Mouse (Mus musculus): ENCODE measurements around the gene Olfr373. TPM values are rescaled to one million over a fixed set of nuclear protein-coding genes. Genes with fewer than 3 reads are reported as not detected.
A peak's percentile ranks its signal among the peaks of the same experiment; 100 is the strongest.
"Not testable (repeated sequence)": the region's sequence is repeated elsewhere in the genome, so short reads cannot be mapped to it uniquely, and the experiment has no call there.

Gene Olfr373
- polyA plus RNA-seq, 1 experiment from 2014 or later, result not detected

DNA sequence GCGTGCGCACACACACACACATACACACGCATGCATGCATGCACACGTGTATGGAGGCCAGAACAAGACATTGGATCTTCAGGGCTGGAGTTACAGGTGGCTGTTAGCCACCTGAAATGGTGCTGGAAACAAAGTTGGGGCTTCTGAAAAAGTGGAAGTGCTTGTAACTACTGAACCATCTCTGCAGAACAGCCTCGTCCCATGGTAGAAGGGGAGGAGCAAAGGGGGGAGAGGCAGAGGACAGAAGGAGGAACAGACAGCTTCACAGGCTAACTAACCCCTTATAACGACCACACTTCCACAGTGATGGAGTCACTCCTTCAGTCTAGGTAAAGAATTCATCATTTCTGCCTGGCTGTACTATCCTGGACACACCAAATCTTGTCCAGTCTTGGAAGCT, 27.9 kb downstream of the Olfr373 start:
- WGBS (ENCODE audit: insufficient replicate concordance), result 47% methylated on average over 6 of the region's 6 CpGs
- H3K4me2 ChIP-seq, result no peak overlapping the region

DNA sequence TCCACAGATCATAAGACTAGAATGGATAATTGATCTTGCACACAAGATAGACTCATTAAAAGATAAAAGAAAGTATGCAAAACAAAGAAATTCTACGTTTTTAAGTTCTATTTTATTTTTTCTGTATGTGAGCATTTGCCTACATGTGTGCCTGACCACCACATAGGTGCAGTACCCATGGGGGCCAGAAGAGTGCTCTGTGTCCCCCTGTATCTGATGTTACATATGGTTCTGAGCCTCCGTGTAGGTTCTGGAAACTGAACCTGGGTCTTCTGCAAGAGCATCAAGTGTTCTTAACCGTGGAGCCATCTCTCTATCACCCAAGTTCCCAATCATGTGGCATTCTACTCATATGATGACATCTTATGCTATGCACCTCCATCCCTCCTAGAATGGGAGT, 29.5 kb downstream of the Olfr373 start:
- no peak overlapping the region for H3K4me2 ChIP-seq
- no peak for ATAC-seq (ENCODE audit: insufficient read depth)
- no peaks in the 10 kb centered on the region for H3K27me3 ChIP-seq
- H3K9ac ChIP-seq, result no peak overlapping the region
- H3K4me3 ChIP-seq (replicated peaks), result no peak overlapping the region
- 45% methylated on average over 3 of the region's 3 CpGs for WGBS (ENCODE audit: insufficient replicate concordance)
- H3K4me1 ChIP-seq (replicated peaks), result no peaks in the 10 kb centered on the region
- H3K9me3 ChIP-seq (replicated peaks), result no peaks in the 10 kb centered on the region
- H3K27ac ChIP-seq (replicated peaks), result no peak overlapping the region
- no peaks in the 10 kb centered on the region for H3K36me3 ChIP-seq (replicated peaks)

More for the DNA sequence above, 27.9 kb downstream of the Olfr373 start:
- no peak for ATAC-seq (ENCODE audit: insufficient read depth)
- Histone ChIP-seq H3K27me3 (no peaks in the 10 kb centered on the region), H3K9me3 (replicated peaks) (no peaks in the 10 kb centered on the region), H3K4me1 (replicated peaks) (no peaks in the 10 kb centered on the region), H3K36me3 (replicated peaks) (no peaks in the 10 kb centered on the region), H3K9ac (no peak overlapping the region), H3K27ac (replicated peaks) (no peak overlapping the region), H3K4me3 (replicated peaks) (no peak overlapping the region)

DNA sequence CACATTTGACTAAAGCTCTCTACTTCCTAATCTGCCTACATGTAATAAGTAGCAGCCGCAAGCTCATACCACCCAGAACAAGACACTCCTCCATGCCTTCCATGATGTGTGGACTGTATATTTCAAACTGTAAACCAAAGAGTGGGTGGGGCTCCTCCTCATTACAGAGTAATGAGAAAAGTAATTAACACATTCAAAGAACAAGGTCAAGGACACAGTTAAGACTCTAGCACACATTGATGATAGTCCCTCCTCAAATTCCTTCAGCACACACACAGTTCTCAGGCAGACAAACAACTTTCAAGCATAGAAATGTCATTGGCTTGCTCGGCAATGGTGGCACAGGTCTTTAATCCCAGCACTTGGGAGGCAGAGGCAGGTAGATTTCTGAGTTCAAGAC, 32.2 kb downstream of the Olfr373 start:
- WGBS (ENCODE audit: insufficient replicate concordance), result 63% methylated on average over 2 of the region's 2 CpGs
- Histone ChIP-seq H3K27ac (replicated peaks) (no peak overlapping the region), H3K4me2 (no peak overlapping the region), H3K9me3 (replicated peaks) (no peaks in the 10 kb centered on the region), H3K36me3 (replicated peaks) (no peaks in the 10 kb centered on the region), H3K27me3 (no peaks in the 10 kb centered on the region), H3K9ac (no peak overlapping the region), H3K4me1 (replicated peaks) (no peaks in the 10 kb centered on the region), H3K4me3 (replicated peaks) (no peak overlapping the region)
- no peak for ATAC-seq (ENCODE audit: insufficient read depth)

DNA sequence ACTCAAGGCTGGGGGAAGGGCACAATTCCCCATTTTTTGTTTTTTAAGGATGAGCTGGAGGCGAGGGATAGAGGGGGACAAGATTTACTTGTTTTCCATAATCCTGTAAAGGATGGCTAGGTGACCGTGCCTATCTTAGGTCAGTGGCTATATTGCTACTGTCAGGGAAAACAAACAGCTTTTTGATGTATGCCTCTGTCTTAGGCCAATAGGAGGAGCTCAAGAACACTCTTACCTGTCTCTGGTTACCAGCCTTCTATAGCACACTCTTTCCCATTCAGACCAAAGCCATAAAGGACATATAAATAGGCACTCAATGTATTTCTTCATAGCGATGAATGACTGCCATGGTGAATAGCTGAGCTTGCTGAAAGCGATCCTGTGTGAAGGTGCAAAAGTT, 35.6 kb downstream of the Olfr373 start:
- no peak for ATAC-seq (ENCODE audit: insufficient read depth)

GRCm38 (mm10) chr8:72121486-72121885, 38.5 kb downstream of the Olfr373 start:
- not testable (repeated sequence) for ATAC-seq (ENCODE audit: insufficient read depth); H3K4me1 ChIP-seq (replicated peaks); H3K27ac ChIP-seq (replicated peaks); H3K27me3 ChIP-seq; H3K4me3 ChIP-seq (replicated peaks); H3K4me2 ChIP-seq; H3K9ac ChIP-seq; H3K36me3 ChIP-seq (replicated peaks); H3K9me3 ChIP-seq (replicated peaks)
- WGBS (ENCODE audit: insufficient replicate concordance), result 31% methylated on average over 3 of the region's 3 CpGs

More for the DNA sequence above, 35.6 kb downstream of the Olfr373 start:
- H3K9ac ChIP-seq, result no peak overlapping the region
- no peaks in the 10 kb centered on the region for H3K4me1 ChIP-seq (replicated peaks)
- H3K9me3 ChIP-seq (replicated peaks), result no peaks in the 10 kb centered on the region
- no peak overlapping the region for H3K27ac ChIP-seq (replicated peaks)
- H3K27me3 ChIP-seq, result no peaks in the 10 kb centered on the region
- no peaks in the 10 kb centered on the region for H3K36me3 ChIP-seq (replicated peaks)
- WGBS (ENCODE audit: insufficient replicate concordance), result 36% methylated on average over 4 of the region's 4 CpGs
- no peak overlapping the region for H3K4me3 ChIP-seq (replicated peaks)
- H3K4me2 ChIP-seq, result no peak overlapping the region

GRCm38 (mm10) chr8:72121997-72122396, 39.0 kb downstream of the Olfr373 start:
- Histone ChIP-seq H3K9ac (no peak overlapping the region), H3K27me3 (no peaks in the 10 kb centered on the region), H3K4me3 (replicated peaks) (no peak overlapping the region), H3K9me3 (replicated peaks) (no peaks in the 10 kb centered on the region), H3K4me1 (replicated peaks) (no peaks in the 10 kb centered on the region), H3K27ac (replicated peaks) (no peak overlapping the region), H3K4me2 (no peak overlapping the region), H3K36me3 (replicated peaks) (no peaks in the 10 kb centered on the region)
- WGBS (ENCODE audit: insufficient replicate concordance), result 63% methylated on average over 1 of the region's 1 CpGs
- ATAC-seq (ENCODE audit: insufficient read depth), result no peak

DNA sequence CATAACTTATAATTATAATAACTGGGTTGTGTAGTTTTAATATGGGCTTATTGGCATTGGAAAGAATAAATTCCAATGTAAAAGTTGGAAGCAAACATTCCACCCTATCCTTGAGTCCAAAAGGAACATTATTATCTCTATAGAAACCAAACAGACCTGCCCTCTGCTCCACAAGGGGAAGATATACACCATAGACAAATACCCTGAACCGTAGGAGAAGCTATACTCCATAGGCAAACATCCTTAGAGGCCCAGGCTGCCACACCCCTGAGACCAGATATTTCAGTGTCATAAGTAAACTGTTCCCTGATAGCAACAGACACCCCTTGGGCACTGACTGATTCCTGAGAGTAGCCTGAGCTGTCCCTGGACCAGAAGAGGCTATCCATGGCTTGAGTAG, 44.9 kb downstream of the Olfr373 start:
- no peak overlapping the region for H3K4me2 ChIP-seq
- H3K4me1 ChIP-seq (replicated peaks), result no peaks in the 10 kb centered on the region; the same call in 1 of the 2 replicates
- no peaks in the 10 kb centered on the region for H3K27me3 ChIP-seq
- H3K36me3 ChIP-seq (replicated peaks), result no peaks in the 10 kb centered on the region
- no peaks in the 10 kb centered on the region for H3K9me3 ChIP-seq (replicated peaks)
- no peak overlapping the region for H3K9ac ChIP-seq
- no peak overlapping the region for H3K4me3 ChIP-seq (replicated peaks)
- no peak for ATAC-seq (ENCODE audit: insufficient read depth)
- H3K27ac ChIP-seq (replicated peaks), result no peak overlapping the region
- 47% methylated on average over 1 of the region's 1 CpGs for WGBS (ENCODE audit: insufficient replicate concordance)

- WGBS (ENCODE audit: insufficient replicate concordance), result 49% methylated on average over 2 of the region's 2 CpGs
- no peak overlapping the region for H3K4me3 ChIP-seq (replicated peaks)
- no peak overlapping the region for H3K4me2 ChIP-seq
- H3K9ac ChIP-seq, result no peak overlapping the region
- no peak overlapping the region; the same call in 1 of the 2 replicates for H3K27ac ChIP-seq (replicated peaks)
- no peaks in the 10 kb centered on the region for H3K9me3 ChIP-seq (replicated peaks)
- H3K36me3 ChIP-seq (replicated peaks), result no peaks in the 10 kb centered on the region
- H3K4me1 ChIP-seq (replicated peaks), result peaks cover 12% of the 10 kb centered on the region
- peak; percentile 11; the same call in 1 of the 2 replicates for ATAC-seq (ENCODE audit: insufficient read depth)
- H3K27me3 ChIP-seq, result peaks cover 30% of the 10 kb centered on the region
Observed at GRCm38 (mm10) chr8:72131251-72131650, 48.3 kb downstream of the Olfr373 start.

DNA sequence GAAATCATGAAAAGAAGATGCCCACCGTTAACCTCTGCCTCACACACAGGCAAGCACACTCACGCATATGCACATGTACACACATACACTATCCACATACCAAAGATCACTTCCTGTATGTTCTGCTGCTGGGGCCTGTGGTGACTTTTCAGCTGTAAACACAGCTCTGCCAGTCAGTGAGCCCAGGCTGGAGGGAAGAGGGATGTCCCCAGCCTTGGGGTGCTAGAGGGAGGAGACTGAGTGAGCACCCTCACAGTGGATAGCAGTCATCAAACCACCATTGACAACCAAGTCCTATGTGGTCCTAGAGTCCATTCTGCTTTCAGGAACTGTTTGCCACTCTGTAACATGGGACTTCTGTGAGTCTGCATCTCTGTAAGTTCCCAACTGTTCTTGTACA, 48.9 kb downstream of the Olfr373 start:
- no peak for ATAC-seq (ENCODE audit: insufficient read depth)
- H3K4me2 ChIP-seq, result no peak overlapping the region
- no peak overlapping the region for H3K4me3 ChIP-seq (replicated peaks)
- H3K4me1 ChIP-seq (replicated peaks), result peaks cover 19% of the 10 kb centered on the region
- H3K27ac ChIP-seq (replicated peaks), result no peak overlapping the region; the same call in 1 of the 2 replicates
- H3K9ac ChIP-seq, result no peak overlapping the region
- H3K27me3 ChIP-seq, result peaks cover 36% of the 10 kb centered on the region
- H3K36me3 ChIP-seq (replicated peaks), result no peaks in the 10 kb centered on the region
- WGBS (ENCODE audit: insufficient replicate concordance), result 46% methylated on average over 2 of the region's 2 CpGs
- H3K9me3 ChIP-seq (replicated peaks), result no peaks in the 10 kb centered on the region

- Histone ChIP-seq H3K4me1 (replicated peaks) (peaks cover 22% of the 10 kb centered on the region), H3K4me3 (replicated peaks) (no peak overlapping the region), H3K27ac (replicated peaks) (no peak overlapping the region), H3K4me2 (no peak overlapping the region), H3K9me3 (replicated peaks) (no peaks in the 10 kb centered on the region), H3K9ac (no peak overlapping the region), H3K36me3 (replicated peaks) (no peaks in the 10 kb centered on the region), H3K27me3 (peaks cover 41% of the 10 kb centered on the region)
- WGBS (ENCODE audit: insufficient replicate concordance), result 50% methylated on average over 1 of the region's 1 CpGs
- ATAC-seq (ENCODE audit: insufficient read depth), result no peak
Observed at GRCm38 (mm10) chr8:72132417-72132816, 49.4 kb downstream of the Olfr373 start.

DNA sequence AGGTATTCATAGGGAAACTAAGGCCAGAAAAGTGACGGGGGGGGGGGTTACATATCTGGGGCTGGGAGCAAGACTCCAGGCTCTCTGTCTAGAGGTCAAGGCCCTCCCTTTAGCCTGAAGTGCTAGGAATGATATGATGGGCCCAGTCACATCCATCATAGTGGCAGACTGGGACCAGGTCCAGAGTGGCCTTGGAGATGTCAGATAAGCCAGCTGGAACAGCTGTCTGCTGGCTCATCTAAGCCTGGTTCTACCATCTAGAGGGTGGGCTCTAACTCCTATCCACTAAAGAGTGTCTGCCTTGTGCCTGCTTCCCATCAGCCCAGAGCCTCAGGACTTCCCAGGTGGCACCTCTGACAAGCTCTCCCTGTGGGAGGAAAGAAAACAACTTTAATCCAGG, 49.9 kb downstream of the Olfr373 start:
- peaks cover 25% of the 10 kb centered on the region for H3K4me1 ChIP-seq (replicated peaks)
- no peak overlapping the region for H3K4me2 ChIP-seq
- no peaks in the 10 kb centered on the region for H3K9me3 ChIP-seq (replicated peaks)
- peaks cover 46% of the 10 kb centered on the region for H3K27me3 ChIP-seq
- no peak overlapping the region for H3K27ac ChIP-seq (replicated peaks)
- H3K9ac ChIP-seq, result no peak overlapping the region
- ATAC-seq (ENCODE audit: insufficient read depth), result no peak
- 26% methylated on average over 1 of the region's 1 CpGs for WGBS (ENCODE audit: insufficient replicate concordance)
- H3K4me3 ChIP-seq (replicated peaks), result no peak overlapping the region
- H3K36me3 ChIP-seq (replicated peaks), result no peaks in the 10 kb centered on the region

DNA sequence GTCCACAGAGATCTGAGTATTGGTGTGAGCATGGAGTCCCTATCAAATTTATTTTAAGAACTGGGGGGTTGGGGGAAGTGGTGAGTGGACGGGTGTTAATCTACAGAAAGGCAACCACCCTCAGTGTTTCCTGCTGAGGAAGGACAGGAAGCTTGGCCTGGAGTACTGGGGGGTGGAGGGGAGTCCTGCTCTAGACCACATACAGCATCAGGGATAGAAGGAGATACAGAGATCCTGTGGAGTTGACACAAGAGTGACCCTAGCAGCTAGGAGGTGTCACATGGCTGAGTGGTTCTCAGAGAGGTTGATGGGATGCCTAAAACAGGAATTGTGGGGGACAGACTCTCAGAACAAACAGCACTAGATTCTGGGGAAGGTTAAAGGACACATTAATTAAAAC, 50.5 kb downstream of the Olfr373 start:
- Histone ChIP-seq H3K4me1 (replicated peaks) (peaks cover 25% of the 10 kb centered on the region), H3K4me2 (no peak overlapping the region), H3K4me3 (replicated peaks) (no peak overlapping the region), H3K27me3 (peaks cover 52% of the 10 kb centered on the region), H3K36me3 (replicated peaks) (peaks cover 2% of the 10 kb centered on the region; the same call in 1 of the 2 replicates), H3K9ac (no peak overlapping the region), H3K9me3 (replicated peaks) (no peaks in the 10 kb centered on the region), H3K27ac (replicated peaks) (no peak overlapping the region)
- WGBS (ENCODE audit: insufficient replicate concordance), result 6% methylated on average over 1 of the region's 1 CpGs
- peak; percentile 20; the same call in 1 of the 2 replicates for ATAC-seq (ENCODE audit: insufficient read depth)
